Mouse (Mus musculus) spleen, adult 2 months (tissue): Measurements from ENCODE around the gene Fndc5. TPM values are rescaled to one million over a fixed set of nuclear protein-coding genes. Genes with fewer than 3 reads are reported as not detected.

Source experiments
- DNase-seq, 2 experiments: peaks; one replicate each; pipeline versions ENCODE4 v3.0.0 to v3.0.0-alpha.2; 2012 to 2021; ENCODE audit warnings: low spot score in 2 of 2, low read depth in 1 of 2
- H3K27ac ChIP-seq: fragments of 200-500 bp; 2 replicates; pipeline ENCODE4 v1.5.1; 2012; ENCODE audit warnings: low read length, inconsistent platforms; ENCODE audit not compliant: insufficient read depth
- H3K27me3 ChIP-seq: fragments of 200-500 bp; 2 replicates; pipeline ENCODE4 v1.6.1; 2012; ENCODE audit warnings: mild to moderate bottlenecking, moderate library complexity, low read length, inconsistent platforms; ENCODE audit not compliant: control insufficient read depth, insufficient read depth
- H3K36me3 ChIP-seq: fragments of 200-500 bp; 2 replicates; pipeline ENCODE4 v1.6.1; 2012; ENCODE audit warnings: mild to moderate bottlenecking, low read length, inconsistent platforms; ENCODE audit not compliant: control insufficient read depth, insufficient read depth
- H3K4me1 ChIP-seq: fragments of 200-500 bp; 2 replicates; pipeline ENCODE4 v1.6.1; 2011; ENCODE audit warnings: inconsistent platforms; ENCODE audit not compliant: control insufficient read depth, insufficient read depth, insufficient read length
- H3K4me3 ChIP-seq: fragments of 200-500 bp; 2 replicates; pipeline ENCODE4 v1.5.1; 2011; ENCODE audit warnings: mild to moderate bottlenecking, inconsistent platforms; ENCODE audit not compliant: insufficient read depth, insufficient read length; ENCODE audit errors: extremely low read depth
- CTCF ChIP-seq: fragments of 200-500 bp; IDR thresholded peaks from 2 replicates; pipeline ENCODE4 v1.5.1; 2011; ENCODE audit warnings: mild to moderate bottlenecking, inconsistent platforms; ENCODE audit not compliant: insufficient read depth, insufficient read length, insufficient replicate concordance; ENCODE audit errors: extremely low read depth
- POLR2A ChIP-seq: fragments of 200-500 bp; IDR thresholded peaks from 2 replicates; pipeline ENCODE4 v1.6.1; 2011; ENCODE audit warnings: low read depth, low read length, inconsistent platforms
- WGBS: fragments of 180-500 bp; shearing (Covaris S2); methylation state at CpG from one replicate; pipeline ENCODE4 v1.1.7; 2018; 5-methylcytosine and 5-hydroxymethylcytosine counted together
- polyA plus RNA-seq: library from polyadenylated mRNA; depleted of rRNA; stranded (reverse); fragments of >200 nt; gene quantifications from 2 replicates; pipeline ENCODE4 v1.2.3, GENCODE M21; 2012

Gene Fndc5
- polyA plus RNA-seq, 1 experiment, result 0.70 TPM

DNA sequence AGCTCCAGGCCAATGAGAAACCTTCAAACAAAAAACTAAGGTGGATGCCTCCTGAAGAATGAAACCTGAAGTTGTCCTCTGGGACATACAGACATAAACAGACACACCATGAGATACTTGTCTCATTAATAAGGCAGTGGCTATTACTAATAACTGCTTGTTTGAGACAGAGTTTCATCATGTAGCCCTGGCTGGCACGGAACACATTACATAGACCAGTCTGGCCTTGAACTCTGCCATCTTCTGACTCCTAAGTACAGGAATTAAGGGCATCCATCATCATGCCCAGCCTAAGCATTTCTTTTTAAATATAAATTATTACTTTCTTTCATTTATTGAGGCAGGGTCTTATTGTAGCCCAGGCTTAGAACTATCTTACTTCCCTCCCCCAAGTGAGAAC lies 24.3 kb downstream of the Fndc5 start:
- no peak for DNase-seq
- H3K4me1 ChIP-seq, result no peaks in the 10 kb centered on the region
- 97% methylated on average over 1 of the region's 1 CpGs for WGBS
- no peak overlapping the region for H3K4me3 ChIP-seq
- no peaks in the 10 kb centered on the region for H3K27me3 ChIP-seq
- TF ChIP-seq POLR2A (no peak), CTCF (no peak)
- H3K27ac ChIP-seq, result no peak overlapping the region
- H3K36me3 ChIP-seq, result peaks cover 13% of the 10 kb centered on the region

DNA sequence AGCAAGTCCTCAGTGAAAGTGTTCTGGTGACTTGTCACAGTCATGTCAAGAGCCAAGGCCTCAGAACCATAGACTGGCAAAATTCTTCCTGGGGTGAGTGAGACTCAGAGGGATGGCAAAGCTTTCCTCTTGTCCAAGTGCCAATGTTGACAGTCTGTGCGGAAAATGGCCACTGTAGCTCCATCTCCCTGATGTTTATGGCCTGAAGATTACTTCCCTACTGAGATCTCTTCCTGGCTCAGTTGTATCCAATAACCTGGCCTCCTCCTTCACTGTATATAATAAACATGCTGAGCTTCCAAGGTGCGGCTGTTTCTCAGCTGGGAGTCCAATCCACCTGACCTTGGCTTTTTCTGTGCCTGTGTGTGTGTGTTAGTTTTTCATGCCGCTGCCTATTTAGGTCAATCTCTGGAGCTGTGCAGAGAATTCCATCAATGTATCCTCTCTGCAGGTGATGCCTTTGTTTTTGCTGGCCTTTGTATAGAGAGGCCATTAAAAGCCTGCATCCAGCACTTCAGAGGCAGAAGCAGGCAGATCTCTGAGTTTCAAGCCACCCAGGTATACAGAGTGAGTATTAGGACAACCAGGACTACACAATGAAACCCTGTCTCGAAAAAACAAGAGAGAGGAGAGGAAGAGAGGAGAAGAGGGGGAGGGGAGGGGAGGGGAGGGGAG lies 24.9 kb downstream of the Fndc5 start:
- WGBS, result 92% methylated on average over 4 of the region's 4 CpGs
- DNase-seq, result no peak
- Histone ChIP-seq H3K27me3 (no peaks in the 10 kb centered on the region), H3K4me1 (no peaks in the 10 kb centered on the region), H3K27ac (no peak overlapping the region), H3K36me3 (peaks cover 13% of the 10 kb centered on the region), H3K4me3 (no peak overlapping the region)
- no peak for TF ChIP-seq POLR2A
- TF ChIP-seq CTCF, result no peak

DNA sequence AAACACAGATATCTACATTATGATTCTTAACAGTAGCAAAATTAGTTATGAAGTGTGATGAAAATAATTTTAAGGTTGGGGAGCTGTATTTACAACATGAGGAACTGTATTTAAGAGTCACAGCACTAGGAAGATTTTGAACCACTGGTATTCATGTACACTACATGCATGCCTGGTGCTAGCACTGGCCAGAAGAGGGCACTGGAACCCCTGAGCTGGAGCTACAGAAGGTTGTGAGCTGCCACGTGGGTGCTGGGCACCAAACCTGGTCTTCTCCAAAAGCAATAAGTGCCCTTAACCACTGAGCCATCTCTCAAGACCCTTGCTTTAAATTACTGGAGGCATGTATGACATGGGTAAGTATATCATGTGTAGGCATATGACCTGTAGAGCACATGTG lies 35.7 kb downstream of the Fndc5 start:
- Histone ChIP-seq H3K4me3 (no peak overlapping the region), H3K27me3 (no peaks in the 10 kb centered on the region), H3K36me3 (peaks cover 19% of the 10 kb centered on the region), H3K4me1 (no peaks in the 10 kb centered on the region), H3K27ac (no peak overlapping the region)
- WGBS, result 90% methylated on average over 1 of the region's 1 CpGs
- TF ChIP-seq CTCF (no peak), POLR2A (no peak)
- no peak for DNase-seq

DNA sequence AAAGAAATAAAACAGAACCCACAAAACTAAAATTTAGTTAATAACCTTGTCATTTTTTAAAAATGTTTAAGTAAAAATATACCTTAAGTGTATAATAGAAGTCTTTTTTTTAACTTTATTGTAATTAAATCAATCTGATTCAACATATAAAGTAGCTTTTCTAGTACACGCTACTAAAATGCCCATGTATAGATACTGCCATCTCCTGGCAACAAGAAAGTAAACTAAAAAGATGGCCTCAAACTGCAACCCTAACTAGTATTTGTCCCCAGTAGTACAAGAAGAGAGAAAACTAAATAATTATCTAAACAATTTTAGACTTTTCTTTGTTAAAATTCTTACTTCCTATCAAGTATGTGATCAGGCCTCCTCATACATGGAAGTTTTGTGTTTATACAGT lies 42.8 kb downstream of the Fndc5 start:
- Histone ChIP-seq H3K4me3 (no peak overlapping the region), H3K4me1 (no peaks in the 10 kb centered on the region), H3K27me3 (no peaks in the 10 kb centered on the region), H3K36me3 (peaks cover 16% of the 10 kb centered on the region), H3K27ac (no peak overlapping the region)
- no peak for DNase-seq
- TF ChIP-seq POLR2A (no peak), CTCF (no peak)
- 56% methylated on average over 1 of the region's 1 CpGs for WGBS

DNA sequence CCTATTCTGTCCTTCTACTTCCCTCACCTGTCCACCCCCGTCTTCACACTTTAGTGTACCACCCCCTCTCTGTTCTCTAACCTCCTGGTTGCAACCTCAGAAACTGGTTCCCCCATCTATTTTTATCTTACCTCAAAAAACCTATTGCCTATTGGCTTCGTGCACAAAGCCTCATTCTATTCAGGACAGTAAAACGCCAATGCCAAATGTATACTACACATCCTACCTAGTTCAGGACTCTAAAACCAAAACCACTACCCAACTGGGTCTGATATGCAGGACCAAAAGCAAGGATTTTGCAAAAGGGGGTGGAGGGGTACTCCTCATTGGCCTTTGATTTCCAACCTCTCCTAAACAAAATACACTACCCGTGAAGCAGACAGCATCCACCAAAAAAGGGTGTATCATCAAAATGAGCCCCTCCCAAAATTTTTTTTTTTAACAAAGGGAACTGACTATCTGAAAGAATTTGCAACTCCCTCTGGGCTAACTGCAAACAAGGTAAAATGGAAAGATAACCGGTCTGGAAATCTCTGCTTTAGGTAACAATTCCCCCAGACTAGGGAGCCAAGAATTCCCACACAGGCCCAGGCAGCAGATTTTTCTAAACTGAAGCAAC lies 51.4 kb downstream of the Fndc5 start:
- DNase-seq, result no peak
- H3K4me3 ChIP-seq, result peak overlapping the region; percentile 90
- no peaks in the 10 kb centered on the region for H3K27me3 ChIP-seq
- H3K36me3 ChIP-seq, result no peaks in the 10 kb centered on the region
- H3K4me1 ChIP-seq, result no peaks in the 10 kb centered on the region
- TF ChIP-seq CTCF (no peak), POLR2A (no peak)
- 15% methylated on average over 5 of the region's 5 CpGs for WGBS
- no peak overlapping the region for H3K27ac ChIP-seq

GRCm38 (mm10) chr4:129188803-129189541 lies 52.2 kb downstream of the Fndc5 start:
- Histone ChIP-seq H3K27ac (peak overlapping the region; percentile 63), H3K36me3 (no peaks in the 10 kb centered on the region), H3K27me3 (no peaks in the 10 kb centered on the region), H3K4me3 (peak overlapping the region; percentile 90), H3K4me1 (no peaks in the 10 kb centered on the region)
- DNase-seq, result peak in 1 of 2 experiments; percentile 39
- TF ChIP-seq CTCF, result no peak
- no peak for TF ChIP-seq POLR2A
- WGBS, result 1% methylated on average over 70 of the region's 74 CpGs
